Mouse (Mus musculus): ENCODE measurements at regions not wholly inside any gene's neighbourhood (a gene's known extent, or its start where the extent isn't known, plus 50 kb on each side); places are given as distances from the start of the nearest gene placed in this dataset.

DNA sequence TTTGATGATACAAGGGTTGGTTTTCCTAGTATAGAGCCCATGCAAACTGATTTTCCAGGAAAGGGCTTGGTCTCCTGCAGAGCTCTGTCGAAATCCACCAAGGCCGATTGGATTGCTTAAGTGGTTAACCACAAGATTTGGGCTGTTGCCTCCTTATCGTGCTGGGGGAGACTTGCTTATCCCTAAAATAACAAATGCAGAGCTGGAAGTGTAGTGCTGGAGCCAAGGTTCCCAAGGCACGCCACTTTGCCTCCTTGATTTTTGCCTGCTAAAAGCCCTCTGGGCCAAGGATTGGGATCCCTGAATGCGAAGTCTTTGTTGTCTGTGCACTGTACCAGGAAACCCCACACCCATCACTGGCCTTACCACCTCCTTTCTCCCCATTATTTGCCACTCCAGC is 52.8 kb upstream of the Tmem178 start:
- DNase-seq (ENCODE audit: low read depth, low spot score), result no peak

DNA sequence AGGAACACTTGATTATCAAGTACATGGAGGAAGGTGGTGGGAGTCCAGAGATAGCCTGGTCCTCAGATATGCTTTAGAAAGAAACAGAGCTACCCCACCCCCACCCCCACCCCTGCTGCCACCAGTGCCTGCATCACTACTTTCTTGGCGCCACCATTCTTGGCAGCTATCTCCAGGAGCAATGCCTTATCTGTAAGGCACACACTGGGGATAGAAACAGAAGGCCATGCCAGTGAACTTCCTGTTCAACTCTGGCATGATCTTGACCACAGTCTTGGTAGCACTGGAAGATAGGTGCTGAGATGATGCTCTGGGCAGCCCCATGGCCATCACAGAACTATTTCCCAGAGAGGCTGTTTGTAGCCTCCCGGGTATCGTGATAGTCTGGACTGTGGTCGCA is 55.3 kb upstream of the Tmem178 start:
- no peak for DNase-seq (ENCODE audit: low read depth, low spot score)

DNA sequence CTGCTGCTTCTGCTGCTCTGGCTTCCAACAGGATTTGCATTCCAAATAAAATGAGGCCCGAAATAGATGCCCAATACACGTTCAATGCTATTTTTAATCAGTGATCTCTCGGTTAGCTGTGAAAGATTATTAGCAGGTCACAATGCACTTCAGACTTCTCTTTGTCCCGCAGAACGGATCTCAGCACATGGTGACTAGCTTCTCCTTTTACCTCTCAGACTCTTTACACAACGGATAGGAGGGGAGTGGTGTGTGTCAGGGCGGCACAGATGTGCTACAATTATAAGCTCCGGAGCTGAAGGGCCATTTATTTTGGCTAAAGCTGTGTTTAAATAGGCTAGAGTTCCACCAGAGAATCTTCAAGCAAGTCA is 56.7 kb upstream of the Tmem178 start:
- no peak for DNase-seq (ENCODE audit: low read depth, low spot score)

DNA sequence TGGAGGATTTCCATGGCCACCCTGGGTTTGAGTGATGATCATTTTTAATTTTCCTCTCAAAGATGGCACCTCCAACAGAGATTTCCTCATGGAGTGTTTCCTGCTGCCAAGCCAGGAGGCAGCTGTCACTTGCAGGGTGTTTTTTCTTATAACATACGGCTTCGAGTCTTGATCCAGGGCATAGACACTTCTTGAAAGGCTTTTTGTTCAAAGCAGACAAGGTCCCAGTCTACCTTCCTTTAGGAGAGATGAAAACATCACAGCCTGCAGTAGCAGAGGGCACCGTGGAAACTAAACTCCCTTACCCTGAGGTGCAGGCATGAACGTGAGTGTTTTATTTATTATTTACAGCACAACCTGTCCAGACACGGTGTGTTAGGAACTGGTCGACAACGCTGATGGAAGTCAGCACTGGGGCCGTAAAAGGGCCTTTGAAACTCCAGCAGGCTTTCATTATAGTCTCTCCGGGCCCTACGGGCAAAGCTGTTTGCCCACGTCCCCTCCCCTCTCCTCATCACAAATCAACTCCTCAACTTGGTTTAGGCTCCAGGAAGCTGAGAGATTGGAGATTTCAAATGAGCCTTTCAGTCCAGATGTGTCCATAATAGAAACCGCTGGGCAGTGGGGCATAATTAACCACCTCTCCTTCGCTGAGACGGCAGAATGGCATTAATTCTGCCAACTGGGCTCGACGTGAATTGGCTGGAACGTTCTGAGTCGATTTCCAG is 57.2 kb upstream of the Tmem178 start:
- no peak for DNase-seq (ENCODE audit: low read depth, low spot score)

DNA sequence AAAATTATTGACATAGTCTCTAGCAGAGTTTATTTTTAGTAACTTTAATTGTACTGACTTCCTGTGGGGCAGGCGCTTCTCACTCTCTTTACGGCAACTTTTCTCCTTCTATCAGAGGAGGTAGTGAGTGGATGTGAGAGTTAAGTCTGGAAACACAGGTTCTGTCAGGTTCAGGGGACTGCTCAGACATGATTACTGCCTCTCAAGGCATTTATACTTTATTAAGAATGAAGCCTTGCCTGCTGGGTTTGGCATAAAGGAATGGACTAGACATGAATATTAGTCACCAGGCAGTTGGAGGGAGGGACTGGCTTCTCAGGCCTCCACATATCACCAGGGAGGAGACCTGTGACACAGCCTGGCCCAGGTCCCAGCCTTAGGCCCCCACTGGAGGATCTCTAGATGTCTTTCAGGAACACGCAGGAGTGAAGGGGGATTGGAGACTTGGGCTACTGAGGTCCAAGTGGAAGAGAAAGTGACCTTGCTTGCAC is 58.2 kb upstream of the Tmem178 start:
- DNase-seq (ENCODE audit: low read depth, low spot score), result no peak

DNA sequence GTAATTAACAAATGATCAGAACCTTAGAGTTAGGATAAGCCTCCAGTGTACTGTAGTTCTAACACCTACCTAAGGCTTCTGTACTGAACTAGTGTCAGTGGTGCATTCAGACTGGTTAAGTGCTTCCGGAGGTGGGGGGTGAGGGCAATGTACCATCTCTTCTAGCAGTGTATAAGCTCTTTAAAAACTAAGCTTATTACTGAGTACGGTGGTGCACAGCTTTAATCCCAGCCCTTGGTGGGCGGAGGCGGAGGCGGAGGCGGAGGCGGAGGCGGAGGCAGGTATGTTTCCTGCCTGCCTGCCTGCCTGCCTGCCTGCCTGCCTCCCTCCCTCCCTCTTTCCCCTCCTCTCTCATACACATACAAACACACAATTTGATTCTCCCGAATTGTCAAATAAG is 58.7 kb upstream of the Tmem178 start:
- no peak for DNase-seq (ENCODE audit: low read depth, low spot score)

DNA sequence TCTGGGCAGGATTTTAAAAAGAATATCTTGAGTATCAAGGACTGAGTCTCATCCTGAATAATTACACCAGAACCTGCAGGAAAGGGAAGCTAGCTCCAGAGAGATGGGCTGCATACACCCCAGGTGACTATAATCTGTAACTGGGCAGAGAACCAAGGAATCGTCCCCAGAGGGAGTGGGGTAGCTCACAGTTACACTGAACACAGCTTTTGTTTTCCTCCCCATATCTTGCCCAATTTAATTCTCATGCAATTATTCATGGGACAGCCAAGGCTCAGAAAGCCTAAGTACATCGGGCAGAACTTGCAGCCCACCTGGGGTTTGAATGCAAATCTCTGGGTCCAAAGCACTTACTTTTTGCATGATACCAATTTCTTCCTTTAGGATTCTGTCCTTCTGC is 59.5 kb upstream of the Tmem178 start:
- no peak for DNase-seq (ENCODE audit: low read depth, low spot score)

DNA sequence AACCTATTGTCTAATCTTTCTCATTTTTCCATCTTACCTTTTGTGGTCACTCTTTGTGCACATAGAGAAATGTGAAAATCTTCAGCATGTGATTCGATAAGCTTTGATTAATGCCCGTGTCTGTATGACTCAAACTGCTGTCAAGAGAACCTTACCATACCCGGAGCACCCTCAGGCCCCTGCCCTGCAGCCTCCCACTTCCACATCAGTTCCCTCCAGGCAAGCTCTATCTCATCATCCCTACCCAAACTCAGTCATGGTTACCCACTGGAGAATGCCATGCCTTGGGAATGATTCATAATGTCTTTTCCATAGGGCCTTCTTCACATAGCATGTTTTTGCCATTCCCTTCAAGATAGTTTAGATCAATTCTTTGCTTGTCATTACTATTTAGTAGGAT is 62.0 kb upstream of the Tmem178 start:
- no peak for DNase-seq (ENCODE audit: low read depth, low spot score)

DNA sequence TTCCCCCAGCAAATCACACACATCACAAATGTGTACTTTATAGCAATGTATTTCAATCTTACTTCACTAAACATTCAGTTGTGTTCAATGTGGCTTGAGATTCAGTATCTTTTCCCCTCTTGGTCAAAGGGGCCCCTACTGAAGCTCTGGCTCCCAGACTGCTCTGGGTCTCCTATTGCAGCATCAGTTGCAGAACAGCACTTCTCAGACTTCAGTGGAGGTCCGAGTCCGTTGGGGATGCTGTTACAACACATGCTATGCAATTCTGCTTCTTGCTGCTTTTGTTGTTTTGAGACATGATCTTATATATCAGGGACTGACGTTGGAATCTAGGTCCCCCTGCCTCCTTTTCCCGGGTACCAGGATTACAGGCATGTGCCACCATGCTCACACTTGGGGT is 64.1 kb upstream of the Tmem178 start:
- DNase-seq (ENCODE audit: low read depth, low spot score), result no peak

DNA sequence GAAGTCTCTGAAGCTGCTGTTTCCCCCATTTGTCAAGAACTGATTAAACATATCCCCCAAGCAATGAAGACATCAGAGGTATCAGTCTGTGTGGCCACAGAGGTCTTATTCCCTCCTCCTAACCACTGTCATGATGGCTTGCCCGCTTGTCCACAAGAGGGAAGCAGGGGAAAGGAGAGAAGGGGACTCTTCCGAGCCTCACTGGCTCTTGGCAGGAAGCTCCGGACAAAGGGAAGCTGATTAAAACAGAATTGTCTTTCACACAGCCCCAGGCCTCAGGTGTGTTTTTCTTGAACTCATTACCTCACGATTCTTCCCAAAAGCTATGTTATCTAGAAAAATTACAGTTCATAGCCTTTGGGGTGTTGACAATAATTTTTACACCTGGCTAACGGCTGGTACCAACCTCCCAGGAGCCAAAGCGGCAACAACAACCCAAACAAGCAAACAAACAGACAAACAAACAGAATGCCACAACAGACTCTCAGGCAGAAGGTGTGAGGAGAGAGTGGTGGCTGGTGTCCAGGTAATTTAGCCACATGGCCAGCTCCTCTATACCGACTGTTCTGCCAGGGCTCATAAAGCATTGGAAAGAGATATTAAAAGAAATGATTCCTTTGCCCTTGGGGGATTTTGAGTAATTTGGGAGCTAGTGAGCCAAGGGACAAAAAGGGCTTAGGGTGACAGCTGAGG is 68.9 kb upstream of the Tmem178 start:
- no peak for DNase-seq (ENCODE audit: low read depth, low spot score)

DNA sequence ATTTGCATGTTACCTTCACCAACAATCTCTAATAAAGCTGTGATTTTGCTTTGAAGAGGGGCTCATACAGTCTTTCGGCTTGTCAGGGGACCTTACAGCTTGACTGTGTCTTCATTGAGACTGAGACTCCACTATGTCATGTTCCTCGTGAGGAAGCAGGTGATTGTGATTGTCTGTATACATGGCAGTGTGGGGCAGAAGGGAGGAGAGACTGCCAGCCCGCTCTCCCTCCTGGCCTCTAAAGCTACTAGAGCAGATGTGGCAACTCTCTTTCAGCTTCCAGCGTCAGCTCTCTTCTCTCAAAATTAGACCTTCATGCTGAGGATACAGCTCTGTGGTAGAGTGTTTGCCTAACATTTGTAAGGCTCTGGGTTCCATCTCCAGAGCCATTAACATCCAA is 73.5 kb upstream of the Tmem178 start:
- no peak for DNase-seq (ENCODE audit: low read depth, low spot score)

DNA sequence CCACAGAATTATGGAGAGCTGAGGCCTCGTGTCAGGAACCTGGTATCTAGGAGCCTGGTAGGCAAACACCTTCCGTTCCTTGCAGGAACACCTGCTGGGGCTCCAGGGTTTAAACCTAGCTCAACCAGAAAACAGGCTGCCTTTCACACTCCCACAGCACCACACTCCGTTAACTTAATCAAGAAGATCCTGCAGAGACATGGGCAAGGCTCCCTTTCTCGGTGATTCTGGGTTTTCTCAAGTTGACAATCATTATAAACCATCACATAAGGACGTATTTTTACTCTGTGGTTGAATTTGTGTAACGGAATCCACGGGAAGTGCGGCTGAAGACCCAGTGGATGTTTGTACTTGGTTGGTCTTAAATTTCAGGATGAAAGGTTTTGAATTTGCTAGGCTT is 82.1 kb upstream of the Tmem178 start:
- DNase-seq (ENCODE audit: low read depth, low spot score), result no peak

DNA sequence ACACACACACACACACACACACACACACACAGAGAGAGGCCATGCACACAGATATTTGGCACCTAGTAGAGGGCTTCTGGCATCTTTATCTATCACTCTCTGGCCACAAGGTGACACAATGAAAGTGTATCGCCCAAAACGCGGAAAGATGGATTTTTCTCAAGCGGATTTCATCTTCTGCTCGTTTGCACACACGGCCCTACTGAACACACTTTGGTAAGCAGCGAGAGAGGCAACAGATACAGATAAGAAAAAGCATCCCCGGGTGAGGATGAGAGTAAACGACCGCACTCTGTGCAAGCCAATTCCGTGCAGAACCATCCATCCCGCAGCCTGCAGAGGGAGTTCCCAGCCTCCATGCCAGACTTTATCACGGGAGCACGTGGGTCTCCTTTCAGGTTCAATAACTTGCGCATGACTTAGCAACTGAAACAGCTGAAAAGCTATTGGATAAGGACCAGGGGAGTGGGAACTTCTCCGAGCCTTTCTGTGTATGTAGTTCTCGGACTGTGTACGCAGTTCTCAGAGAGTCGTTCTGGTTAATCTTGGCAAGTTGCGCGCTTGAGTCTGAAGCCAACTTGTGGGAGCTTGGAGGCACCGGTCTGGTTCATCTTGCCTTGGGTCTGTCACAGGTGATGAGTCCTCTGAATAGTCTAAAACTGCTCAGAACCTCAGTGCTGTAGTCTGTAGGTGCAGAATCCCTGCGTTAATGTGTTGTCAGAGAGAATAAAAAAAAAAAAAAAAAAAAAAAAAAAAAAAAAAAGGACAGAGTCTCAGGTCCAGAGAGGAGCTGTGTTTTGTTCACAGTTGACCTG is 97.2 kb upstream of the Tmem178 start:
- no peak for DNase-seq (ENCODE audit: low read depth, low spot score)

DNA sequence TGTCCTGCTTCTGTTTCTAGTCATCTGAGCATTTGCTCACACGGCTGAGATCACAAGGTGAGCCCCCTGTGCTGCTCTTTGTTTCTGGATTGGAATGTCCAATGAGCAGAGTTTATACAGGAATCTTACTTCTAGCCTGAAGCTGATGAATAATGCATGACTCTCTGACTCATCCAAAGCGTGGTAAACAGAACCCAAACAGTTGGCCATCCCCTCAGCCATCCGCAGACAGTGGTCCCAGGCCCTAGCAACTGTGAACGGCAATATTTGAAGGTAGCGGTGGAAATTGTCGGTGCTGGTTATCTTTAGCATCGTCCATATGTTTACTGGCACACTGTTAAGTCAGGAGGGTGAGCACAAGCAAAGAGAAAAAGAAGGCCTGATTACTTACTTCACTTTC is 99.1 kb upstream of the Tmem178 start:
- DNase-seq (ENCODE audit: low read depth, low spot score), result no peak

DNA sequence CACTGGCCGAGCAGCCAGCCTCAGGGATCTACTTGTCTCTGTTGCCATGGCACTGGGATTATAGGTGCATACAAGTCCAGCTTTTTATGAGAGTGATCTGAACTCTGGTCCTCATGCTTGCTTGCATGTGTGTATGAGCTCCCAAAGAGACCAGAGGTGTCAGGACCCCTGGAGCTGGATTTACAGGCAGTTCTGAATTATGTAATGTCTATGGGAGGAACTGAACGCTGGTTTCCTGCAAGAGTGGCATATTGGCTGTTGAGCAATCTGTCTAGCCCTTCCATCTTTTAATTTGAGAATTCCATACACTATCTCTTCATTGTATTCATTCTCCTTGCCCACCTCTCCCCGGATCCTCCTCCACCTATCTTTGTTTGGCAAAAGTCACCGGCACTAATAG is 102.5 kb upstream of the Tmem178 start:
- no peak for DNase-seq (ENCODE audit: low read depth, low spot score)

DNA sequence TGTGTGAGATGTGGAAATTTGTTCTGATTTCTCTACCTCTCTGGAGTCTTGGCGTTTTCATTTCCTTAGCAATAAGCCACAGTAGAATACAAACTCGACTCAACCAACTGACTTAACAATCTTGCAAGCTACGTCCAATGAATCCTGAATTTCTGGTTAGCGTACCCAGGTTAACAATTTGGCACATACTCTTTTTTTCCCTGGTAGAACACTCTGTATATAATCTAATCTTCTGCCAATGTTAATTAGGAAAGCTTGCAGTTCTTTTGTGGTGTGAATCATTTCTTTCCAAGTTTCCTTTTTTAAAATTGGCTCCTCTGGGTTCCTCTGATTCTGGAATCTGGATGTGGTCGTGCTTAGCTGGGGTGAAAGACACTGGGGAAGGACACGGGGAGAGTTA is 103.5 kb upstream of the Tmem178 start:
- DNase-seq (ENCODE audit: low read depth, low spot score), result no peak

DNA sequence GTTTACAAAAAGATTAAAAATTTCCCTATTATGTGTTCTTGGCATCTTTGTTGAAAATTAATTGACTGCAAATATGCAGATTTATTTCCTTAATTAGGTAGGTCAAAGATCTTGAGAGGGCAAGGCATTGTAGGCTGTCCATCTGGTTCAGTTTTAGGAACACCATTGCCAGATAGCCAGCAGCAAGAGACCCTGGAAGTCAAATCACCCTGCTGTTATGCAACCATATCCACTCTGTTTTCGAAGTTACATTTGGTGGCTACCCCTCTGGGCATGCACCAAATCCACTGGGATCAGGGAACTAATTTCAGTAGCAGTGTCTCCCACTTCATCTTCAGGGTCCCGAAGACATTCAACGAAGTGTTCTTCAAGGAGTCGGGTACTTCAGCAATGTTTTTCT is 104.0 kb upstream of the Tmem178 start:
- no peak for DNase-seq (ENCODE audit: low read depth, low spot score)

DNA sequence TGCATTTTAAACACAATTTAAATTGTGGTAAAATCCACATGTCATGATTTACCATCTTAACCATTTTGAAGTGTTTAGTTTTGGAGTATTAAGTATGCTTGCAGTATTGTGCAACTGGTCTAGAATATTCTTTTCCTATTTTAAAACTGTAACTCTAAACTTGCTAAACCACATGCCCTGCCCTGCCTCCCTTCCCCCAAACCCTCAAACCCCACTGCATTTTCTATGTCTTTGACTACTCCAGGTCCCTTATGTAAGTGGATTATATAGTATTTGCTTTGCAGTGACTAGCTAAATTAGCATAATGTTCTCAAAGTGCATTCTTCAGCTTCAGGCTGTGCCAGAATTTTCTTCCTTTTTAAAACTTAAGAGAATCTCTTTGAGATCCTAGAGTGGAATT is 106.4 kb upstream of the Map4k3 start:
- DNase-seq (ENCODE audit: low read depth, low spot score), result no peak

DNA sequence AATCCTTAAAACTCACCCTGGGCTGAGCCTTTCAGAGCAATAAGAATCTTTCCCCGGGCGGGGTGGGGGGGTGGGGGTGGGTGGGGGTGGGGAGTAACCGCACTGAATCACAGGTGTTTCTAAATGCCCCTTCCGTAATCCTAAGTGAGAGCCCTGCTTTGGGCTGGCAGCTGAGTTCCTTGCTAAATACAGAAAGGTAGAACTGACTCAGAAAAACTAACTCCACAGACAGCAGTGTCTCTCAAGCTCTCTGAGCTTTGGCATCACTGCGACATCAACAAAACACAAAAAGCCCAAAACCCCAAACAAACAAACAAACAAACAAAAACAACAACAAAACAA is 105.9 kb upstream of the Map4k3 start:
- DNase-seq (ENCODE audit: low read depth, low spot score), result no peak

DNA sequence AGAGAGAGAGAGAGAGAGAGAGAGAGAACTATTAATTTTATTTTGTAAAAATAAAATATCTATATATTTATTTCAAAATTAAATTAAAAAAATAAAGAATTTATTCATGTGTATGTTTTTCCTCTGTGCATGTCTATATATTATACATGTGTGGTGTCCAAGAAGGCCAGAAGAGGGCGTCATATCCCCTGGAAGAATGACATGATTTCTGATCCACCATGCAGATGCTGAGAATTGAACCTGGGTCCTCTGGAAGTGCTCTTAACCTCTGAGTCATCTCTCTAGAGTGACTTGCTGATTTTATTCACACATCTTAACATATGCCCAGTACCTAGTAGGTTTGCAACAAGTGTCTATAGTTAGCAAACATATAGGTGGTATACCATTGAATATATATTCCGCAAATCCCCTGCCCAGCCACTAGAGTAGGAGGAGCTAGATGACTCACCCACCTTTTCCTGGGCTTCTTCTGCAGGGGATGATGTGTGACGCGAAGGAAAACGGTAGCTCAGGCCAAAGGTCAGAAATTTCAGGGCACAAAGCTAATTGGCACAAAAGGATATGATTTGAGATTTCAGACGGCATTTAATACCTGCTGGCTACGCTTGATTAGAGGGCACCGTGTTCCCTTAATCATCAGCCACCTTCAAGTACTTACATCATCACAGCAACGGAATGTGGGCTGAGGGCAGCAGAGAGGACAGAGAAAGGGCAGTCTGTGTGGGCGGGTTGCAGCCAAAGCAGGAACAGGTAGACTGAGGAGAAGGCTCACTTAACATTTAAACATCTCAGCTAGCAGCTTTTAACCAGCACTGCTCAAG is 105.3 kb upstream of the Map4k3 start:
- DNase-seq (ENCODE audit: low read depth, low spot score), result no peak

DNA sequence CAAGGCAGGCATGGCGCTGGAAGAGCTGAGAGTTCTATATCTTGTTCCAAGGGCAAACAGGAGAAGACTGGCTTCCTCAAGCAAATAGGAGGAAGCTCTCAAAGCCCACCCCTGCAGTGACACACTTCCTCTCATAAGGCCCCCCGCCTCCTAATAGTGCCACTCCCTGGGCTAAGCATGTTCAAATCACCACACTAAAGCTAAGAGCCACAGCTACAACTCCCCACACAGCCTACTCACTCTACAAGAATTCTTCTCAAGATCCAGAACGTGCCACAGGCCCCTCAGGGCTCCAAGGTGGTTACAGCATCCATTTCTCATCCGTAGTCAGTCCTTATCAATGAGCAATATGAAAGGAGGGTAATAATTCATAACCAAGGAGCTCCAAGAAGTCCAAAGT is 103.4 kb upstream of the Map4k3 start:
- DNase-seq (ENCODE audit: low read depth, low spot score), result no peak

DNA sequence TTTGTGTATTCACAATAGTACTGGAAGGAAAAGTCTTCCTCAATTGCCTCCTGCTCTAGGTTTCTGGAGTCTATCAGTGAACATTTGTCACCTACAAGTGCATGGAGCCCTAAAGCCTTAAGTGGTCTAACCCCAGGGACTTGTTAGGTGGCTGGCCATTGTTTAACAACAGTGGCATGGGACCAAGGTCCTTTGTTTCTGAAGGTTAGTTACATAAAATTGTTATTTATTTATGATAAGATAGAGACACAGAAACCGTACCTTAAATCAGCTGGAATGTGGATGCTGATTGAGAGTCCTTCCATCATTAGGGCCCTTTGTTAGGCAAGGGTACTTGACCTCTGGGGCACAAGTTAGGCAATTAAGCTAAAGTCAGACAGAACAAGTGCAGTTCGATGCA is 99.6 kb upstream of the Map4k3 start:
- DNase-seq (ENCODE audit: low read depth, low spot score), result no peak

Measured in CD4-positive helper T cell, adult 2 months (primary cell).